Mouse (Mus musculus) neural tube, embryonic 14.5 days (tissue): ENCODE measurements around the gene Srd5a2. TPM values are rescaled to one million over a fixed set of nuclear protein-coding genes. Genes with fewer than 3 reads are reported as not detected.
"Not testable (repeated sequence)": the region's sequence is repeated elsewhere in the genome, so short reads cannot be mapped to it uniquely, and the experiment has no call there.

Experiments used
- ATAC-seq: fragments of 200-750 bp; cut with Nextera tagmentation; 2 replicates; pipeline ENCODE4 v1.8.0; 2017; ENCODE audit warnings: low read depth, mild to moderate bottlenecking, moderate TSS enrichment, moderate library complexity
- H3K27ac ChIP-seq: fragments of 300-500 bp; sonication (generic); 2 replicates; pipeline ENCODE4 v1.5.1; 2014; ENCODE audit warnings: low read depth, mild to moderate bottlenecking, control low read depth, low read length, moderate library complexity, mixed read lengths
- H3K27me3 ChIP-seq: fragments of 300-500 bp; sonication (generic); 2 replicates; pipeline ENCODE4 v1.6.1; 2014; ENCODE audit warnings: low read length; ENCODE audit not compliant: control insufficient read depth, insufficient read depth
- H3K36me3 ChIP-seq: fragments of 300-500 bp; sonication (generic); 2 replicates; pipeline ENCODE4 v1.6.1; 2014; ENCODE audit warnings: low read length, mixed read lengths; ENCODE audit not compliant: control insufficient read depth, insufficient read depth
- H3K4me1 ChIP-seq: fragments of 300-500 bp; sonication (generic); 2 replicates; pipeline ENCODE4 v1.6.1; 2014; ENCODE audit warnings: low read length; ENCODE audit not compliant: control insufficient read depth, insufficient read depth
- H3K4me2 ChIP-seq: fragments of 300-500 bp; sonication (generic); 2 replicates; pipeline ENCODE4 v1.6.1; 2014; ENCODE audit warnings: mild to moderate bottlenecking, low read depth, low read length, control low read depth
- H3K4me3 ChIP-seq: fragments of 300-500 bp; sonication (generic); 2 replicates; pipeline ENCODE4 v1.5.1; 2014; ENCODE audit warnings: low read depth, low read length, control low read depth, mixed read lengths
- H3K9ac ChIP-seq: fragments of 300-500 bp; sonication (generic); replicated peaks from 2 replicates; pipeline ENCODE4 v1.6.1; 2014; ENCODE audit warnings: low read depth, mild to moderate bottlenecking, control low read depth, low read length, mixed read lengths
- H3K9me3 ChIP-seq: fragments of 300-500 bp; sonication (generic); 2 replicates; pipeline ENCODE4 v1.6.1; 2016; ENCODE audit warnings: low read length; ENCODE audit not compliant: control insufficient read depth
- WGBS: fragments of 180-500 bp; shearing (Covaris S2); extraction: QIAGEN DNeasy Blood & Tissue Kit; methylation state at CpG from one replicate; pipeline ENCODE4 v1.1.7; 2014; 5-methylcytosine and 5-hydroxymethylcytosine counted together
- polyA plus RNA-seq: library from polyadenylated mRNA; unstranded; fragments of >200 nt; fragmentation: Nextera tagmentation; extraction: Ambion mirVana; gene quantifications from 2 replicates; pipeline ENCODE4 v1.2.1, GENCODE M21; 2014

The Srd5a2 gene
- polyA plus RNA-seq: 0.17 and 0.20 TPM in 2 replicates

- Histone ChIP-seq H3K27ac (no peak within 1 kb of the TSS), H3K9ac (no peak within 1 kb of the TSS), H3K36me3 (no peaks in the 10 kb centered on the region), H3K4me3 (peak within 1 kb of the TSS; percentile 26), H3K4me2 (peak within 1 kb of the TSS; percentile 54), H3K4me1 (0 out of 2 replicates have a peak, but pooled peaks cover 6% of the 10 kb centered on the region), H3K9me3 (no peaks in the 10 kb centered on the region), H3K27me3 (peaks cover 35% of the 10 kb centered on the region)
- peak; percentile 58 for ATAC-seq
- WGBS: 1% methylated on average over 45 of the region's 45 CpGs
Observed at GRCm38 (mm10) chr17:74047210-74048082, at the start of gene Srd5a2. Srd5a2 (minus strand) TSS chr17:74047916.

- Histone ChIP-seq H3K4me3 (no peak overlapping the region), H3K4me2 (no peak overlapping the region), H3K9ac (no peak overlapping the region), H3K27me3 (no peaks in the 10 kb centered on the region), H3K36me3 (no peaks in the 10 kb centered on the region), H3K27ac (no peak overlapping the region), H3K4me1 (no peaks in the 10 kb centered on the region), H3K9me3 (no peaks in the 10 kb centered on the region)
- ATAC-seq: no peak
- WGBS: 81% methylated on average over 5 of the region's 5 CpGs
Observed at GRCm38 (mm10) chr17:74088886-74089678, 41.4 kb upstream of the Srd5a2 start.

- H3K36me3 ChIP-seq: no peaks in the 10 kb centered on the region
- H3K27ac ChIP-seq: no peak overlapping the region
- H3K27me3 ChIP-seq: no peaks in the 10 kb centered on the region
- WGBS: 90% methylated on average over 2 of the region's 2 CpGs
- no peaks in the 10 kb centered on the region for H3K4me1 ChIP-seq
- H3K4me3 ChIP-seq: no peak overlapping the region
- ATAC-seq: no peak
- no peak overlapping the region for H3K4me2 ChIP-seq
- H3K9ac ChIP-seq: no peak overlapping the region
- no peaks in the 10 kb centered on the region for H3K9me3 ChIP-seq
Observed at GRCm38 (mm10) chr17:74088016-74088415, 40.3 kb upstream of the Srd5a2 start.

DNA sequence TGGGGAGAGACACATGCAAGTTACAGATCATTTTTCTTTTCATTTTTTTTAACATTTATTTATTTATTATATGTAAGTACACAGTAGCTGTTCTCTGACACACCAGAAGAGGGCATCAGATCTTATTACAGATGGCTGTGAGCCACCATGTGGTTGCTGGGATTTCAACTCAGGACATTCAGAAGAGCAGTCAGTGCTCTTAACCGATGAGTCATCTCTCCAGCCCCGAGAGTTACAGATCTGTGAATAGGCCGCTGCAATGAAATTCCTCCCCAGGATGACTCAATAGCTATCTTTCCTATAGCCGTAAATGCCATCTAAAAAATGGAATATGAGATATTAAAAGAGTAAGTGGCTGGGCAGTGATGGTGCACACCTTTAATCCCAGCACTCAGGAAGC is 35.7 kb upstream of the Srd5a2 start:
- no peaks in the 10 kb centered on the region for H3K4me1 ChIP-seq
- H3K9me3 ChIP-seq: no peaks in the 10 kb centered on the region
- H3K27ac ChIP-seq: no peak overlapping the region
- H3K4me3 ChIP-seq: no peak overlapping the region
- WGBS: 92% methylated on average over 4 of the region's 4 CpGs
- H3K9ac ChIP-seq: no peak overlapping the region
- H3K27me3 ChIP-seq: no peaks in the 10 kb centered on the region
- no peak overlapping the region for H3K4me2 ChIP-seq
- H3K36me3 ChIP-seq: no peaks in the 10 kb centered on the region
- no peak for ATAC-seq

- no peaks in the 10 kb centered on the region for H3K36me3 ChIP-seq
- WGBS: 90% methylated on average over 6 of the region's 6 CpGs
- no peak overlapping the region for H3K9ac ChIP-seq
- no peak overlapping the region for H3K4me2 ChIP-seq
- no peak overlapping the region for H3K4me3 ChIP-seq
- no peaks in the 10 kb centered on the region for H3K9me3 ChIP-seq
- no peak for ATAC-seq
- no peak overlapping the region for H3K27ac ChIP-seq
- no peaks in the 10 kb centered on the region for H3K4me1 ChIP-seq
- H3K27me3 ChIP-seq: no peaks in the 10 kb centered on the region
Observed at GRCm38 (mm10) chr17:74080076-74080615, 32.4 kb upstream of the Srd5a2 start.

GRCm38 (mm10) chr17:74078776-74079495 is 31.2 kb upstream of the Srd5a2 start:
- WGBS: 89% methylated on average over 13 of the region's 13 CpGs
- Histone ChIP-seq H3K36me3 (no peaks in the 10 kb centered on the region), H3K9ac (no peak overlapping the region), H3K27ac (no peak overlapping the region), H3K4me3 (no peak overlapping the region), H3K27me3 (no peaks in the 10 kb centered on the region), H3K4me1 (no peaks in the 10 kb centered on the region), H3K4me2 (no peak overlapping the region), H3K9me3 (no peaks in the 10 kb centered on the region)
- no peak for ATAC-seq

DNA sequence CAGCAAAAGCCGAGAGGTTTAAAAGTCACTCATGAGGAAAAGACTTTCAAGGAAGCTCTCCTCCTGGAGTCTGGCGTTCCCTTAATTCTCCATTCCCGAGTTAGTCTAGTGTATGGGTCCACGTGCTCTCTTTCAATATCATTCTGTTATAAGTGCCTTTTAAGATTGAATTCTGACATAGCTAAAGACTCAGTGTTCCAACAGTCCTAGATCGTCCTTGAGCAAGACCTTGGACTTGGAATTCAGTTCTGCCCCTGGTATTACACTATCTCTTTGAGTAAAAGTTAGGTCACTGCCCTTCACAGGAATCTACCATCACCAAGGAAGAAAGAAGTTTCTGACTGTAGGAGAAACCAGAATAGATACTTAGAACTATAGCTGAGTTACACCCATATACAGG is 25.4 kb upstream of the Srd5a2 start:
- WGBS: 94% methylated on average over 5 of the region's 5 CpGs
- not testable (repeated sequence) for H3K27ac ChIP-seq, H3K4me2 ChIP-seq, H3K36me3 ChIP-seq, H3K4me3 ChIP-seq, H3K4me1 ChIP-seq, H3K9ac ChIP-seq, H3K27me3 ChIP-seq, H3K9me3 ChIP-seq, ATAC-seq

DNA sequence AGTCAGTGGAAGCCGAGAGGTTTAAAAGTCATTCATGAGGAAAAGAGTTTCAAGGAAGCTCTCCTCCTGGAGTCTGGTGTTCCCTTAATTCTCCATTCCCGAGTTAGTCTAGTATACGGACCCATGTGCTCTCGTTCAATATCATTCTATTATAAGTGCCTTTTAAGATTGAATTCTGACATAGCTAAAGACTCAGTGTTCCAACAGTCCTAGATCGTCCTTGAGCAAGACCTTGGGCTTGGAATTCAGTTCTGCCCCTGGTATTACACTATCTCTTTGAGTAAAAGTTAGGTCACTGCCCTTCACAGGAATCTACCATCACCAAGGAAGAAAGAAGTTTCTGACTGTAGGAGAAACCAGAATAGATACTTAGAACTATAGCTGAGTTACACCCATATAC is 15.0 kb upstream of the Srd5a2 start:
- H3K4me3 ChIP-seq, H3K27me3 ChIP-seq, H3K36me3 ChIP-seq, H3K4me2 ChIP-seq, H3K27ac ChIP-seq, ATAC-seq, H3K9ac ChIP-seq, H3K4me1 ChIP-seq, H3K9me3 ChIP-seq: not testable (repeated sequence)
- WGBS: 93% methylated on average over 5 of the region's 5 CpGs
